Mouse (Mus musculus): ENCODE data around the gene Taf6l.
"Not testable (repeated sequence)": the region's sequence is repeated elsewhere in the genome, so short reads cannot be mapped to it uniquely, and the experiment has no call there.

The Taf6l gene

GRCm38 (mm10) chr19:8735389-8736159, 50.6 kb downstream of the Taf6l start, which contains the start of gene Wdr74:
TSS of gene Wdr74 (plus strand) at chr19:8735827.
- DNase-seq = peak; percentile 96

- no peak for DNase-seq
Measured at GRCm38 (mm10) chr19:8734334-8734733, 51.9 kb downstream of the Taf6l start.

GRCm38 (mm10) chr19:8728335-8729099, 57.7 kb downstream of the Taf6l start:
- not testable (repeated sequence) for DNase-seq

- no peak for DNase-seq
Measured at GRCm38 (mm10) chr19:8727495-8728114, 58.6 kb downstream of the Taf6l start.

GRCm38 (mm10) chr19:8726609-8727390, 59.4 kb downstream of the Taf6l start:
- no peak for DNase-seq

- DNase-seq = no peak
Measured at GRCm38 (mm10) chr19:8725081-8725613, 61.1 kb downstream of the Taf6l start.
